23 mouse cellular contexts compared by ENCODE assay signal in genomic region chr6:42375131-42375530, GRCm38 (mm10). TPM values are rescaled to one million over a fixed set of nuclear protein-coding genes. Genes with fewer than 3 reads are reported as not detected.
DNase-seq lines count a peak whose midpoint lies in the region; ATAC-seq and TF ChIP-seq lines count a peak whose summit lies in the region.
"Had no signal": no experiment of that assay in that cellular context is flagged by ENCODE, and none has a peak within 500 bp of the region (broad histone marks: within the 10 kb centered on the region; RNA-seq: fewer than 3 reads in every experiment).

No protein-coding gene starts in this region.

- no peak overlapping the region for H3K4me3 ChIP-seq in heart, embryonic 13.5 days
- H3K4me3 ChIP-seq in lung, postnatal 0 days (ENCODE audit: low read depth, low read length): no peak overlapping the region
- H3K4me3 ChIP-seq in myocyte: no peak overlapping the region
- H3K4me3 ChIP-seq: embryonic facial prominence, embryonic 12.5 days; forebrain, embryonic 12.5 days; hindbrain, embryonic 10.5 days; intestine, embryonic 15.5 days had no signal

- peak; percentile 91 for DNase-seq in heart, adult 11 months
- no peak for DNase-seq in heart, adult 9 months (ENCODE audit: low spot score in 2 of 2)
- DNase-seq in heart, postnatal 36 days: no peak
- DNase-seq in lung, postnatal 0 days (ENCODE audit: low spot score): no peak
- no peak for DNase-seq in lung, postnatal 36 days
- DNase-seq in ovary, adult 18-20 months (ENCODE audit: low spot score): no peak
- DNase-seq: adrenal gland, postnatal 10 days; cerebellum, adult 11-12 months; cerebellum, adult 9-10 months; cerebellum, postnatal 25 days; gastrocnemius, postnatal 14 days; kidney, adult 18-20 months had no signal

- no peak for TF ChIP-seq EP300 in lung, postnatal 0 days (IDR thresholded peaks at IDR 0.05)

- no peaks in the 10 kb centered on the region for H3K27me3 ChIP-seq in heart, embryonic 13.5 days (replicated peaks)
- no peaks in the 10 kb centered on the region for H3K27me3 ChIP-seq in lung, postnatal 0 days (replicated peaks; ENCODE audit: insufficient read depth, low read length)
- H3K27me3 ChIP-seq in myocyte (ENCODE audit: control insufficient read depth, insufficient read depth, insufficient read length): no peaks in the 10 kb centered on the region
- H3K27me3 ChIP-seq: intestine, embryonic 15.5 days had no signal

- H3K9ac ChIP-seq in heart, embryonic 13.5 days: 0 out of 2 replicates have a peak overlapping the region, but pooled peaks have one; percentile 11
- no peak overlapping the region for H3K9ac ChIP-seq in lung, postnatal 0 days (replicated peaks; ENCODE audit: low read depth)
- H3K9ac ChIP-seq: embryonic facial prominence, embryonic 12.5 days; forebrain, embryonic 12.5 days; hindbrain, embryonic 14.5 days; intestine, embryonic 15.5 days had no signal

- H3K79me2 ChIP-seq in myocyte (ENCODE audit: control insufficient read depth, insufficient read depth): no peaks in the 10 kb centered on the region

- TF ChIP-seq POLR2A in myocyte (IDR thresholded peaks at IDR 0.05; ENCODE audit: insufficient read length, low read depth): no peak

- H3K27ac ChIP-seq in heart, embryonic 13.5 days (replicated peaks): peak overlapping the region; percentile 72
- H3K27ac ChIP-seq in lung, postnatal 0 days (ENCODE audit: low read length): peak overlapping the region; percentile 23; the same call in 1 of the 2 replicates
- H3K27ac ChIP-seq: embryonic facial prominence, embryonic 12.5 days; forebrain, embryonic 12.5 days; hindbrain, embryonic 10.5 days; hindbrain, embryonic 14.5 days; intestine, embryonic 15.5 days had no signal

- ATAC-seq in heart, embryonic 13.5 days (ENCODE audit: extremely low read depth, insufficient number of reproducible peaks, low FRiP score, low TSS enrichment): no peak
- ATAC-seq in lung, postnatal 0 days: no peak
- ATAC-seq: forebrain, embryonic 16.5 days; intestine, embryonic 15.5 days had no signal

- H3K4me2 ChIP-seq in heart, embryonic 13.5 days: peak overlapping the region; percentile 5; the same call in 1 of the 2 replicates
- no peak overlapping the region for H3K4me2 ChIP-seq in lung, postnatal 0 days (replicated peaks; ENCODE audit: low read depth, low read length)
- peak overlapping the region; percentile 83 for H3K4me2 ChIP-seq in myocyte (ENCODE audit: low read depth)
- H3K4me2 ChIP-seq: embryonic facial prominence, embryonic 12.5 days; forebrain, embryonic 12.5 days; hindbrain, embryonic 14.5 days; intestine, embryonic 15.5 days had no signal

- no peak overlapping the region for H3ac ChIP-seq in myocyte (ENCODE audit: control insufficient read depth, insufficient read length)

- H3K9me3 ChIP-seq in heart, embryonic 13.5 days: no peaks in the 10 kb centered on the region
- H3K9me3 ChIP-seq in lung, postnatal 0 days (ENCODE audit: low read length): no peaks in the 10 kb centered on the region
- H3K9me3 ChIP-seq: embryonic facial prominence, embryonic 12.5 days; forebrain, embryonic 12.5 days; hindbrain, embryonic 10.5 days; intestine, embryonic 15.5 days had no signal

- TF ChIP-seq CTCF in lung, postnatal 0 days (IDR thresholded peaks at IDR 0.05): no peak

- intact Hi-C loops in heart, postnatal 36 days (cut with DNase I): no loop called here

- H3K36me3 ChIP-seq in heart, embryonic 13.5 days: no peaks in the 10 kb centered on the region
- H3K36me3 ChIP-seq in lung, postnatal 0 days (ENCODE audit: insufficient read depth, low read length): no peaks in the 10 kb centered on the region
- H3K36me3 ChIP-seq in myocyte (ENCODE audit: control insufficient read depth, insufficient read depth): peaks cover 4% of the 10 kb centered on the region
- H3K36me3 ChIP-seq: embryonic facial prominence, embryonic 12.5 days; forebrain, embryonic 12.5 days; hindbrain, embryonic 10.5 days; intestine, embryonic 15.5 days had no signal

- 54% methylated on average over 2 of the region's 2 CpGs for WGBS in heart, embryonic 13.5 days
- 67% methylated on average over 2 of the region's 2 CpGs for WGBS in lung, postnatal 0 days

- peaks cover 64% of the 10 kb centered on the region for H3K4me1 ChIP-seq in heart, embryonic 13.5 days
- H3K4me1 ChIP-seq in lung, postnatal 0 days (ENCODE audit: insufficient read depth, low read depth, low read length): peaks cover 14% of the 10 kb centered on the region

TF ChIP-seq in myocyte, 11 proteins besides CTCF, POLR2A, EP300 and RAD21:
- TF ChIP-seq REST (IDR thresholded peaks at IDR 0.05; ENCODE audit: insufficient read depth, insufficient read length) (no peak), USF1 (IDR thresholded peaks at IDR 0.05; ENCODE audit: low read depth) (no peak), SRF (IDR thresholded peaks at IDR 0.05; ENCODE audit: control insufficient read depth, insufficient read length, low read depth) (no peak), MAX (IDR thresholded peaks at IDR 0.05; ENCODE audit: low read depth) (no peak), POLR2AphosphoS2 (IDR thresholded peaks at IDR 0.05; ENCODE audit: insufficient read length, low read depth) (no peak), TCF3 (IDR thresholded peaks at IDR 0.05; ENCODE audit: insufficient read length, low read depth) (no peak), CEBPB (IDR thresholded peaks at IDR 0.05; ENCODE audit: insufficient read depth, poor library complexity, severe bottlenecking) (no peak), TCF12 (IDR thresholded peaks at IDR 0.05; ENCODE audit: insufficient read depth, poor library complexity, severe bottlenecking) (no peak), MYOG (IDR thresholded peaks at IDR 0.05; ENCODE audit: control insufficient read depth in 1 of 3, insufficient read depth in 1 of 3, insufficient read length in 2 of 3, low read depth in 2 of 3) (no peak), E2F4 (IDR thresholded peaks at IDR 0.05; ENCODE audit: insufficient read depth) (no peak), MYOD1 (IDR thresholded peaks at IDR 0.05; ENCODE audit: control insufficient read depth in 1 of 3, insufficient read length in 2 of 3, low read depth in 2 of 3) (no peak)

RNA-seq across cellular contexts. Expression of gene Epha1, which starts 2.1 kb away (rescaled TPM):
- 3.3 and 3.4 TPM in 2 replicates for polyA plus RNA-seq in heart, embryonic 13.5 days (2015; fragmentation: Nextera tagmentation; extraction: Ambion mirVana)
- total RNA-seq in heart, postnatal 36 days (2021): under 1 TPM; 0.16 to 0.33 TPM
- polyA plus RNA-seq in lung, postnatal 0 days (2015; fragmentation: Nextera tagmentation; extraction: Ambion mirVana): 21.8 TPM in 2 replicates
- 6.3 TPM for polyA plus RNA-seq in myocyte (2012; fragmentation: generic; extraction: Trizol)
- total RNA-seq: MEL had no signal

RNA-seq across cellular contexts. Expression of gene Tas2r143, which starts 24.9 kb away (rescaled TPM):
- polyA plus RNA-seq in heart, embryonic 13.5 days (2015; fragmentation: Nextera tagmentation; extraction: Ambion mirVana): not detected in 2 replicates
- total RNA-seq in heart, postnatal 36 days (2021): not detected
- 0.15 TPM in 1 of 2 replicates, not detected in the other for polyA plus RNA-seq in lung, postnatal 0 days (2015; fragmentation: Nextera tagmentation; extraction: Ambion mirVana)
- polyA plus RNA-seq in myocyte (2012; fragmentation: generic; extraction: Trizol): not detected
- total RNA-seq: MEL had no signal
- polyA plus RNA-seq: C2C12; embryonic facial prominence, embryonic 12.5 days; forebrain, embryonic 12.5 days; forebrain, embryonic 16.5 days; hindbrain, embryonic 10.5 days; hindbrain, embryonic 14.5 days; intestine, embryonic 15.5 days had no signal

RNA-seq across cellular contexts. Expression of gene Zyx, which starts 25.7 kb away (rescaled TPM):
- polyA plus RNA-seq in heart, embryonic 13.5 days (2015; fragmentation: Nextera tagmentation; extraction: Ambion mirVana): 156 and 173 TPM in 2 replicates
- 10 to 100 TPM; 57.9 to 62.6 TPM for total RNA-seq in heart, postnatal 36 days (2021)
- 166 and 183 TPM in 2 replicates for polyA plus RNA-seq in lung, postnatal 0 days (2015; fragmentation: Nextera tagmentation; extraction: Ambion mirVana)
- polyA plus RNA-seq in myocyte (2012; fragmentation: generic; extraction: Trizol): 467 TPM

RNA-seq across cellular contexts. Expression of gene Tas2r135, which starts 30.1 kb away (rescaled TPM):
- not detected in 2 replicates for polyA plus RNA-seq in heart, embryonic 13.5 days (2015; fragmentation: Nextera tagmentation; extraction: Ambion mirVana)
- total RNA-seq in heart, postnatal 36 days (2021): under 1 TPM in 1 of 2 experiments, not detected in 1; 0.24 TPM
- 0.18 TPM in 1 of 2 replicates, not detected in the other for polyA plus RNA-seq in lung, postnatal 0 days (2015; fragmentation: Nextera tagmentation; extraction: Ambion mirVana)
- polyA plus RNA-seq in myocyte (2012; fragmentation: generic; extraction: Trizol): not detected
- total RNA-seq: gastrocnemius, postnatal 14 days; granulocyte monocyte progenitor cell, adult 5-6 weeks; MEL had no signal
- polyA plus RNA-seq: C2C12; embryonic facial prominence, embryonic 12.5 days; forebrain, embryonic 12.5 days; forebrain, embryonic 16.5 days; hindbrain, embryonic 10.5 days; hindbrain, embryonic 14.5 days; intestine, embryonic 15.5 days had no signal

RNA-seq across cellular contexts. Expression of gene Fam131b, which starts 50.7 kb away (rescaled TPM):
- polyA plus RNA-seq in heart, embryonic 13.5 days (2015; fragmentation: Nextera tagmentation; extraction: Ambion mirVana): 0.17 TPM in 2 replicates
- total RNA-seq in heart, postnatal 36 days (2021): under 1 TPM; 0.54 to 0.89 TPM
- not detected in 2 replicates for polyA plus RNA-seq in lung, postnatal 0 days (2015; fragmentation: Nextera tagmentation; extraction: Ambion mirVana)
- 4.2 TPM for polyA plus RNA-seq in myocyte (2012; fragmentation: generic; extraction: Trizol)
- total RNA-seq: granulocyte monocyte progenitor cell, adult 5-6 weeks; MEL had no signal
